Mouse (Mus musculus): ENCODE results near the gene Gm10153. TPM values are rescaled to one million over a fixed set of nuclear protein-coding genes. Genes with fewer than 3 reads are reported as not detected.
"Not testable (repeated sequence)": the region's sequence is repeated elsewhere in the genome, so short reads cannot be mapped to it uniquely, and the experiment has no call there.

Gm10153 gene
- polyA plus RNA-seq, 1 experiment from 2014 or later = not detected

GRCm38 (mm10) chr7:142198748-142199147, 8.6 kb upstream of the Gm10153 start:
- no peaks in the 10 kb centered on the region for H3K9me3 ChIP-seq (ENCODE audit: control insufficient read depth, low read length)
- H3K4me2 ChIP-seq (ENCODE audit: low read depth, low read length, severe bottlenecking) = no peak overlapping the region
- DNase-seq (ENCODE audit: low spot score) = no peak
- no peak overlapping the region for H3K9ac ChIP-seq (ENCODE audit: low read length)
- no peak for ATAC-seq (replicated peaks; ENCODE audit: low FRiP score)
- H3K36me3 ChIP-seq (ENCODE audit: control insufficient read depth, insufficient read depth, low read length) = no peaks in the 10 kb centered on the region
- H3K27me3 ChIP-seq (ENCODE audit: control insufficient read depth, insufficient read depth, low read length) = no peaks in the 10 kb centered on the region
- WGBS = 77% methylated on average over 2 of the region's 2 CpGs
- H3K4me3 ChIP-seq (ENCODE audit: low read depth, low read length) = no peak overlapping the region
- H3K4me1 ChIP-seq (replicated peaks; ENCODE audit: control insufficient read depth, insufficient read depth, low read length) = no peaks in the 10 kb centered on the region
- H3K27ac ChIP-seq (ENCODE audit: low read depth, low read length) = no peak overlapping the region

GRCm38 (mm10) chr7:142188156-142188555, 2.0 kb downstream of the Gm10153 start:
- H3K36me3 ChIP-seq (ENCODE audit: control insufficient read depth, insufficient read depth, low read length) = no peaks in the 10 kb centered on the region
- no peak overlapping the region for H3K4me2 ChIP-seq (ENCODE audit: low read depth, low read length, severe bottlenecking)
- no peaks in the 10 kb centered on the region for H3K27me3 ChIP-seq (ENCODE audit: control insufficient read depth, insufficient read depth, low read length)
- H3K4me3 ChIP-seq (ENCODE audit: low read depth, low read length) = no peak overlapping the region
- ATAC-seq (replicated peaks; ENCODE audit: low FRiP score) (no peak), DNase-seq (ENCODE audit: low spot score) (no peak)
- no peaks in the 10 kb centered on the region for H3K9me3 ChIP-seq (ENCODE audit: control insufficient read depth, low read length)
- H3K4me1 ChIP-seq (replicated peaks; ENCODE audit: control insufficient read depth, insufficient read depth, low read length) = no peaks in the 10 kb centered on the region
- 69% methylated on average over 2 of the region's 2 CpGs for WGBS
- no peak overlapping the region for H3K27ac ChIP-seq (ENCODE audit: low read depth, low read length)
- H3K9ac ChIP-seq (ENCODE audit: low read length) = no peak overlapping the region

GRCm38 (mm10) chr7:142181021-142181420, 9.2 kb downstream of the Gm10153 start:
- Histone ChIP-seq H3K9ac (ENCODE audit: low read length) (no peak overlapping the region), H3K27ac (ENCODE audit: low read depth, low read length) (no peak overlapping the region), H3K27me3 (ENCODE audit: control insufficient read depth, insufficient read depth, low read length) (no peaks in the 10 kb centered on the region), H3K4me2 (ENCODE audit: low read depth, low read length, severe bottlenecking) (no peak overlapping the region), H3K9me3 (ENCODE audit: control insufficient read depth, low read length) (no peaks in the 10 kb centered on the region), H3K36me3 (ENCODE audit: control insufficient read depth, insufficient read depth, low read length) (no peaks in the 10 kb centered on the region), H3K4me1 (replicated peaks; ENCODE audit: control insufficient read depth, insufficient read depth, low read length) (no peaks in the 10 kb centered on the region), H3K4me3 (ENCODE audit: low read depth, low read length) (no peak overlapping the region)
- ATAC-seq (replicated peaks; ENCODE audit: low FRiP score) (no peak), DNase-seq (ENCODE audit: low spot score) (no peak)
- WGBS = 53% methylated on average over 1 of the region's 1 CpGs

GRCm38 (mm10) chr7:142178685-142179084, 11.5 kb downstream of the Gm10153 start:
- H3K9me3 ChIP-seq (ENCODE audit: control insufficient read depth, low read length) = no peaks in the 10 kb centered on the region
- DNase-seq (ENCODE audit: low spot score) = no peak
- WGBS = 71% methylated on average over 1 of the region's 1 CpGs
- H3K36me3 ChIP-seq (ENCODE audit: control insufficient read depth, insufficient read depth, low read length) = no peaks in the 10 kb centered on the region
- H3K4me2 ChIP-seq (ENCODE audit: low read depth, low read length, severe bottlenecking) = no peak overlapping the region
- H3K27me3 ChIP-seq (ENCODE audit: control insufficient read depth, insufficient read depth, low read length) = no peaks in the 10 kb centered on the region
- H3K9ac ChIP-seq (ENCODE audit: low read length) = no peak overlapping the region
- ATAC-seq (replicated peaks; ENCODE audit: low FRiP score) = no peak
- no peak overlapping the region for H3K27ac ChIP-seq (ENCODE audit: low read depth, low read length)
- H3K4me3 ChIP-seq (ENCODE audit: low read depth, low read length) = no peak overlapping the region
- H3K4me1 ChIP-seq (replicated peaks; ENCODE audit: control insufficient read depth, insufficient read depth, low read length) = no peaks in the 10 kb centered on the region

GRCm38 (mm10) chr7:142175905-142176304, 14.3 kb downstream of the Gm10153 start, which contains the start of gene Krtap5-2:
Gene Krtap5-2, minus strand, starts transcription at chr7:142176005.
- H3K4me3 ChIP-seq (ENCODE audit: low read depth, low read length); H3K27me3 ChIP-seq (ENCODE audit: control insufficient read depth, insufficient read depth, low read length); H3K4me1 ChIP-seq (replicated peaks; ENCODE audit: control insufficient read depth, insufficient read depth, low read length); H3K36me3 ChIP-seq (ENCODE audit: control insufficient read depth, insufficient read depth, low read length); H3K9me3 ChIP-seq (ENCODE audit: control insufficient read depth, low read length); ATAC-seq (replicated peaks; ENCODE audit: low FRiP score); H3K9ac ChIP-seq (ENCODE audit: low read length); H3K4me2 ChIP-seq (ENCODE audit: low read depth, low read length, severe bottlenecking); H3K27ac ChIP-seq (ENCODE audit: low read depth, low read length); DNase-seq (ENCODE audit: low spot score): not testable (repeated sequence)

GRCm38 (mm10) chr7:142169836-142170235, 20.4 kb downstream of the Gm10153 start:
- H3K36me3 ChIP-seq (ENCODE audit: control insufficient read depth, insufficient read depth, low read length) = no peaks in the 10 kb centered on the region
- no peak overlapping the region for H3K4me3 ChIP-seq (ENCODE audit: low read depth, low read length)
- H3K9me3 ChIP-seq (ENCODE audit: control insufficient read depth, low read length) = no peaks in the 10 kb centered on the region
- H3K27me3 ChIP-seq (ENCODE audit: control insufficient read depth, insufficient read depth, low read length) = no peaks in the 10 kb centered on the region
- H3K27ac ChIP-seq (ENCODE audit: low read depth, low read length) = no peak overlapping the region
- ATAC-seq (replicated peaks; ENCODE audit: low FRiP score) (no peak), DNase-seq (ENCODE audit: low spot score) (no peak)
- no peaks in the 10 kb centered on the region for H3K4me1 ChIP-seq (replicated peaks; ENCODE audit: control insufficient read depth, insufficient read depth, low read length)
- H3K4me2 ChIP-seq (ENCODE audit: low read depth, low read length, severe bottlenecking) = no peak overlapping the region
- 47% methylated on average over 3 of the region's 3 CpGs for WGBS
- H3K9ac ChIP-seq (ENCODE audit: low read length) = no peak overlapping the region

GRCm38 (mm10) chr7:142165639-142166038, 24.6 kb downstream of the Gm10153 start, which contains the start of gene Gm4553:
Gene Gm4553, minus strand, starts transcription at chr7:142165739.
- H3K27me3 ChIP-seq (ENCODE audit: control insufficient read depth, insufficient read depth, low read length); H3K4me2 ChIP-seq (ENCODE audit: low read depth, low read length, severe bottlenecking); DNase-seq (ENCODE audit: low spot score); H3K4me1 ChIP-seq (replicated peaks; ENCODE audit: control insufficient read depth, insufficient read depth, low read length); H3K9ac ChIP-seq (ENCODE audit: low read length); H3K27ac ChIP-seq (ENCODE audit: low read depth, low read length); H3K4me3 ChIP-seq (ENCODE audit: low read depth, low read length); H3K9me3 ChIP-seq (ENCODE audit: control insufficient read depth, low read length); ATAC-seq (replicated peaks; ENCODE audit: low FRiP score); H3K36me3 ChIP-seq (ENCODE audit: control insufficient read depth, insufficient read depth, low read length): not testable (repeated sequence)

GRCm38 (mm10) chr7:142159366-142159765, 30.8 kb downstream of the Gm10153 start:
- H3K4me1 ChIP-seq (replicated peaks; ENCODE audit: control insufficient read depth, insufficient read depth, low read length) = no peaks in the 10 kb centered on the region
- ATAC-seq (replicated peaks; ENCODE audit: low FRiP score) (no peak), DNase-seq (ENCODE audit: low spot score) (no peak)
- H3K27ac ChIP-seq (ENCODE audit: low read depth, low read length) = no peak overlapping the region
- no peak overlapping the region for H3K4me2 ChIP-seq (ENCODE audit: low read depth, low read length, severe bottlenecking)
- H3K4me3 ChIP-seq (ENCODE audit: low read depth, low read length) = no peak overlapping the region
- WGBS = 98% methylated on average over 3 of the region's 3 CpGs
- H3K9me3 ChIP-seq (ENCODE audit: control insufficient read depth, low read length) = no peaks in the 10 kb centered on the region
- no peaks in the 10 kb centered on the region for H3K36me3 ChIP-seq (ENCODE audit: control insufficient read depth, insufficient read depth, low read length)
- H3K9ac ChIP-seq (ENCODE audit: low read length) = no peak overlapping the region
- no peaks in the 10 kb centered on the region for H3K27me3 ChIP-seq (ENCODE audit: control insufficient read depth, insufficient read depth, low read length)

GRCm38 (mm10) chr7:142157013-142157412, 33.2 kb downstream of the Gm10153 start, which contains the start of gene Gm29735:
Gene Gm29735, minus strand, starts transcription at chr7:142157113.
- not testable (repeated sequence) for H3K4me3 ChIP-seq (ENCODE audit: low read depth, low read length); DNase-seq (ENCODE audit: low spot score); H3K9me3 ChIP-seq (ENCODE audit: control insufficient read depth, low read length); ATAC-seq (replicated peaks; ENCODE audit: low FRiP score); H3K9ac ChIP-seq (ENCODE audit: low read length); H3K27ac ChIP-seq (ENCODE audit: low read depth, low read length); H3K4me1 ChIP-seq (replicated peaks; ENCODE audit: control insufficient read depth, insufficient read depth, low read length); H3K27me3 ChIP-seq (ENCODE audit: control insufficient read depth, insufficient read depth, low read length); H3K4me2 ChIP-seq (ENCODE audit: low read depth, low read length, severe bottlenecking); H3K36me3 ChIP-seq (ENCODE audit: control insufficient read depth, insufficient read depth, low read length)
- WGBS = 53% methylated on average over 2 of the region's 2 CpGs

All from forebrain, embryonic 11.5 days (tissue).